Mouse (Mus musculus): ENCODE results near the gene Dtymk. TPM values are rescaled to one million over a fixed set of nuclear protein-coding genes. Genes with fewer than 3 reads are reported as not detected.
A peak's percentile ranks its signal among the peaks of the same experiment; 100 is the strongest.
"Not testable (repeated sequence)": the region's sequence is repeated elsewhere in the genome, so short reads cannot be mapped to it uniquely, and the experiment has no call there.

Gene Dtymk
- polyA plus RNA-seq, 1 experiment from 2014 or later, result 228 TPM

DNA sequence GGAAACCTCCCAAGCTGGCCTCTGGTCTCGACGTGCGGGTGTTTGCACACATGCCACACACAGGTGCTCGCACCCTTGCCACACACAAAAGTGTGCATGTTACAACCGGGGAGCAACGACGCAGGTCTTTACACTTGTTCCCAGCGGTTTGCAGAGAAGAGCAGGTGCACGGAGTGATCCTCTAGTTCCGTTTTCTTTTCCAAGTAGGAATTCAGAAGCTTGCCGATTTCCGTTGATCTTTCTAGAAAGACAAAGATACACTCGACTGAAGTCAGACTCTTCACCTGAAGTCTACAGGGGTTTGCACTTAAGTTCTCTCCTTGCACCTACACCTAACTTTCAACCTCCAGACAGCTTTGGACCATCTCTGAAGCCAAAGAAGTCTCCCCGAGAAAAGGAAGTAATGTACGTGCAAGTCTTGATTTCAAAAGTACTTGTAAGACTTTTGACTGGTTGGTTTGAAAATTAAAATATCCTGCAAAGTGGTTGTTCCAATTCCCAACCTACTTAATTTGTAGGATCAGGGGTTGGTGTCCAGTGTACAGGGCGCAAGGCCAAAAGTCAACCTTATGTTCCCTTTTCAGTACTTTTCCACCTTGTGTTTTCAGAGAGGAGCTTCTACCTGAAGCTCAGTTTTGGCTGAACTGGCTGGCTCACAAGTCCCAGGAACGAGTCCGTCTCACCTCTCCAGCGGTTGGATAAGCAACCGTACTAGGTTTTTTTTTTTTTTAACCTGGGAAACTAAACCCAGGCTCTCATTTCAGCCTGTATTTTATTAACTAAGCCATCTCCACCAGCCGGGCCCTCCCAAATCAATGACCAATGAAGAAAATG lies 847 bp downstream of the Dtymk start:
- H3K4me1 ChIP-seq (replicated peaks), result peaks cover 44% of the 10 kb centered on the region
- DNase-seq (ENCODE audit: low spot score), result no peak
- no peaks in the 10 kb centered on the region for H3K9me3 ChIP-seq
- peak overlapping the region; percentile 88 for H3K4me3 ChIP-seq
- peaks cover 57% of the 10 kb centered on the region for H3K36me3 ChIP-seq
- WGBS, result 78% methylated on average over 21 of the region's 21 CpGs
- peak overlapping the region; percentile 92 for H3K27ac ChIP-seq
- H3K27me3 ChIP-seq (ENCODE audit: insufficient read depth, poor library complexity, severe bottlenecking), result no peaks in the 10 kb centered on the region

DNA sequence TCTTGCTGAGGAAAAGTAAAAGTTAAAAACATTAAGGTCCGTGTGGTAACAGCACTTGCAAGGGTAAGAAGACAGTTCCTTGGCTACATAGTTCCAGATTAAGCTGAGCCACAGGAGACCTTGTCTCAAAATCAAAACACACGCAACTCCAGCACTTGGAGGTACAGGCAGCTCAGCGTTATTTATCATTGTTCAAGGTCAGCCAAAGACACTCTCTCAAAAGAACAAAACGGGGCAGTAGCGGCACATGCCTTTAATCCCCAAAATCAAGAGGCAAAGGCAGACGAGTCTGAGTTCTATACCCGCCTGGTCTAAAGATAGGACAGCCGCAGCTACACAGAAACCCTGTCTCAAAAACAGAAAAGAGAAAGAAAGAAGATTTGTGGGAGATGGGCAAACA lies 5.8 kb downstream of the Dtymk start:
- Histone ChIP-seq H3K4me1 (replicated peaks) (peaks cover 8% of the 10 kb centered on the region), H3K9me3 (peaks cover 4% of the 10 kb centered on the region; the same call in 1 of the 2 replicates), H3K36me3 (peaks cover 99% of the 10 kb centered on the region), H3K27ac (no peak overlapping the region), H3K27me3 (ENCODE audit: insufficient read depth, poor library complexity, severe bottlenecking) (no peaks in the 10 kb centered on the region), H3K4me3 (no peak overlapping the region)
- WGBS, result 93% methylated on average over 8 of the region's 8 CpGs
- DNase-seq (ENCODE audit: low spot score), result no peak

DNA sequence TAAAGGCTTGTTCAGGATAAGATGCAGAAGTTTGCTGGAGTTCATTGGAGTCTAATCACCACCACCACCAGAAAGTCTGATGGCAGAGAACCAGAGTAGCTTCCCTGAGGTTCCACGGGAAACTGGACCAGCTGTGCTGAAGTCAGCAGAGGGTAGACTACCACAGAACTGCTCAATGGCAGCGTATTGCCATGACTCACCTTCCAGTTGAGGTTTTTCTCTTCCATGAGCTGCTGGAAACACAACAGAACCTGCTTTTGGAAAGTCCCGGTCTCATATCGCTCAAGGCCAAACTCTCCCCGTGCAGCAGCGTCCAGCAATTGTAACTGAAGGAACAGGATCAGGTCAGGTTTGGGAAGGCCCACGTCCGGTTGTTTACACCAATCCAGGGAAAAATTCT lies 7.2 kb downstream of the Dtymk start:
- DNase-seq (ENCODE audit: low spot score), result no peak
- peaks cover 100% of the 10 kb centered on the region for H3K36me3 ChIP-seq
- H3K27ac ChIP-seq, result no peak overlapping the region
- no peaks in the 10 kb centered on the region for H3K27me3 ChIP-seq (ENCODE audit: insufficient read depth, poor library complexity, severe bottlenecking)
- H3K4me3 ChIP-seq, result no peak overlapping the region
- peaks cover 5% of the 10 kb centered on the region; the same call in 1 of the 2 replicates for H3K9me3 ChIP-seq
- 0 out of 2 replicates have a peak, but pooled peaks cover 3% of the 10 kb centered on the region for H3K4me1 ChIP-seq (replicated peaks)
- WGBS, result 94% methylated on average over 8 of the region's 8 CpGs

DNA sequence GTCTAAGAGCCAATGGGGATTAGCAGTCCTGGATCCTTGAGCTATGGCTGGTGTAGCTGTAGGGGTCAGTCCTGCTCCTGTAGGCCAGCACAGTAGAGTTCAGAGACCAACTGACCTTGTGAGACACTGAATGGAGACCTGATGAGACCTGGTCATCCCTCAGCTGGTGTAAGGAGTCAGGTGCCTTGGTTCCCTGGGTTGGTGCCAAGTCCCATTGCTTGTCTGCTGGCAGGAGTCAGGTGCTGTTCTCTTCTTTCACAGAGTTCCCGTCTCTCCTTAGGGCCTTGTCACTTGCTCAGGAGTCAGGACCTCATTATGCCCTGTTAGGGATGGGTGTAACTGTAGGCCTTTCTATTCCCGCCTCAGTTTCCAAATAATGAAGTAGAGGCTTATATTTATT lies 14.8 kb downstream of the Dtymk start:
- DNase-seq (ENCODE audit: low spot score), result no peak
- Histone ChIP-seq H3K9me3 (peaks cover 5% of the 10 kb centered on the region; the same call in 1 of the 2 replicates), H3K27me3 (ENCODE audit: insufficient read depth, poor library complexity, severe bottlenecking) (no peaks in the 10 kb centered on the region), H3K36me3 (peaks cover 98% of the 10 kb centered on the region), H3K4me3 (no peak overlapping the region), H3K4me1 (replicated peaks) (no peaks in the 10 kb centered on the region), H3K27ac (no peak overlapping the region)
- 96% methylated on average over 2 of the region's 2 CpGs for WGBS

DNA sequence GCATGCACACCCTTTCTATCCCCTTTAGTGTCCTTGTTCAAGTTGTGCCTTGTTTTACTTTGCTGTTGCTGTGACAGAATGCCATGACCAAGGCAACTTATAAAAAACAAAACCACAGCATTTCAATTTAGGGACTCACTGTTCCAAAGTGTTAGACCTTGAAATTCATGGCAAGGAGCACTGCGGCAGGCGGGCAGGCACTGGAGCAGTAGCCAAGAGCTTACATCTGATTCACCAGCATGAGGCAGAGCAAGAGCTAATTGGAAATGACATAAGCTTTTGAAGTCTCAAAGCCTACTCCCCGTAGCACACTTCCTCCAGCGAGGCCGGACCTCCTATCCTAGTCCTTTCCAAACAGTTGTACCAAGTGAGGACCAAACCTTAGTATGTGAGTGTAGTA lies 25.0 kb downstream of the Dtymk start:
- no peaks in the 10 kb centered on the region for H3K27me3 ChIP-seq (ENCODE audit: insufficient read depth, poor library complexity, severe bottlenecking)
- peaks cover 92% of the 10 kb centered on the region for H3K36me3 ChIP-seq
- H3K4me3 ChIP-seq, result no peak overlapping the region
- WGBS, result 89% methylated on average over 5 of the region's 5 CpGs
- H3K9me3 ChIP-seq, result no peaks in the 10 kb centered on the region
- no peak overlapping the region for H3K27ac ChIP-seq
- H3K4me1 ChIP-seq (replicated peaks), result no peaks in the 10 kb centered on the region
- DNase-seq (ENCODE audit: low spot score), result no peak

DNA sequence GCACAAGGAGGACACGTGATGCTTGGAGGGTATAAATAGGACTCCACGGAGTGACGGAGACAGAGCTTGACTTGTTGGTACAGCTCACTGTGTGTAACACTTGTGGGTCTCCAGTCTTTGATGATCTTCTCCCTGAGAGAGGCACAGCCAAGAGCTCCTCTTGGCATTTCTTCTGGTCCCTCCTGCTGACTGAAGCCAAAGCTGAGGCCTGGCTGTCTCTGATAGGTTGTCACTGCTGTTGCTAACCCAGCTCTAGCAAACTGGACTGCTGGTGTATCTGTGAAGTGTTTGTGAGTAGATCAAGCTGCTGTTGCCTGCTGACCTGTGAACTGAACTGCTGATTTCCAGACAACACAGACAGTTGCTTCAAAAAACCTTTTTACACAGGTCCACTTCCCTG lies 31.8 kb downstream of the Dtymk start:
- H3K27ac ChIP-seq, result no peak overlapping the region
- no peaks in the 10 kb centered on the region for H3K4me1 ChIP-seq (replicated peaks)
- no peak overlapping the region for H3K4me3 ChIP-seq
- no peak for DNase-seq (ENCODE audit: low spot score)
- peaks cover 67% of the 10 kb centered on the region for H3K36me3 ChIP-seq
- H3K27me3 ChIP-seq (ENCODE audit: insufficient read depth, poor library complexity, severe bottlenecking), result no peaks in the 10 kb centered on the region
- WGBS, result 98% methylated on average over 3 of the region's 3 CpGs
- H3K9me3 ChIP-seq, result no peaks in the 10 kb centered on the region

DNA sequence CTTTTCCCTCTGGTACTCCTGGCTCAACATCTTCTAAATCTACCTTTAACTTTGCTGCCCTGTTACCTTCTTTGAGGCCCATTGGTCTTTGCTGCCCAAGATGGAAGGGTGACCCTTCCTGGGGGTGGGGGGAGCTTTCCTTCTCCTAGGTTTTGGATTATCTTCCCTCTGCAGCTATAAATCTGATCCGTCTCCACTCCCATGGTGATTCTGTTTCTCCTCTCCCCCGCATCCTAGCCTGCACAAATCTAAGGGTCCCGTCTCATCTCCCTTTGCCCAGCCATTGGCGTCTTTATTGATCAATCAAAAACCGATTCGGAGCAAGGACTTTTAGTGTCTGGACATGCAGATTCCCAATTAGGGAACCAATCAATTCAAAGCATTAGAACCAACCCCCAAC lies 34.1 kb downstream of the Dtymk start:
- 95% methylated on average over 6 of the region's 6 CpGs for WGBS
- no peaks in the 10 kb centered on the region for H3K4me1 ChIP-seq (replicated peaks)
- no peaks in the 10 kb centered on the region for H3K9me3 ChIP-seq
- no peak for DNase-seq (ENCODE audit: low spot score)
- no peak overlapping the region for H3K4me3 ChIP-seq
- no peaks in the 10 kb centered on the region for H3K27me3 ChIP-seq (ENCODE audit: insufficient read depth, poor library complexity, severe bottlenecking)
- peaks cover 44% of the 10 kb centered on the region for H3K36me3 ChIP-seq
- H3K27ac ChIP-seq, result no peak overlapping the region

DNA sequence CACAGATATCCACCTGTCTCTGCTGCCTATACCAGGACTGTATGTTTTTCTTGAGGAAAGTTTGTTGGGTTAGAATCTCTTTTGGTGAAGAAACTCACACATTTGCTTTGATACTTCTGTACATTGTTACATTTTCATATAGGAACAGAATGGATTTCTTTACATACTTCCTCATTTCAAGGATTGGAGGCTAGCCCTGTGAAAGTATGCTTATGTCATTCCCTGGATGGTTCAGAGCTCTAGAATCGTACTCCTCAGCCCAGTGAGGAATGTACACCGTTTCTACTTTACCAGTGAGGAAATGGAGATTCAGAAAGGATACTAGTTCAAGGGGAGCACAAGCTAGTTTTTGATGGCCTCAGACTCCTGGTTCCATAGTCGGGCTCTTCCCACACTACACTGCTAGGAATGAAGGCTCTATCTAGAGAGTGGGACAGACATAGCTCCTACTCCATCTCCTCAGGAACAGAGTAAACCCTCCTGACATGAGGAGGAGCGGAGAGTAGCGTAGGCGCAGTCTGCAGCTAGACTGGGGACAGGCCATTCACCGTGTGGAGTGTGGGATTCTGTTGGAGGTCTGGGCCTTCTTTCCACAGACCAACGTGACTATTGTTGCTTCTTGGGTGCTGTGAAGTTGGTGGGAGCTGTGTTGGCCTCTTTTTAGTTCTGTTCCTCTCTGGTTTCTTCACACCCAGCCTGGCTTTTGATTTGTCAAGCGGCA lies 36.7 kb downstream of the Dtymk start:
- Histone ChIP-seq H3K36me3 (peaks cover 29% of the 10 kb centered on the region), H3K27ac (no peak overlapping the region), H3K9me3 (no peaks in the 10 kb centered on the region), H3K27me3 (ENCODE audit: insufficient read depth, poor library complexity, severe bottlenecking) (no peaks in the 10 kb centered on the region), H3K4me1 (replicated peaks) (no peaks in the 10 kb centered on the region), H3K4me3 (no peak overlapping the region)
- WGBS, result 95% methylated on average over 9 of the region's 9 CpGs
- no peak for DNase-seq (ENCODE audit: low spot score)

DNA sequence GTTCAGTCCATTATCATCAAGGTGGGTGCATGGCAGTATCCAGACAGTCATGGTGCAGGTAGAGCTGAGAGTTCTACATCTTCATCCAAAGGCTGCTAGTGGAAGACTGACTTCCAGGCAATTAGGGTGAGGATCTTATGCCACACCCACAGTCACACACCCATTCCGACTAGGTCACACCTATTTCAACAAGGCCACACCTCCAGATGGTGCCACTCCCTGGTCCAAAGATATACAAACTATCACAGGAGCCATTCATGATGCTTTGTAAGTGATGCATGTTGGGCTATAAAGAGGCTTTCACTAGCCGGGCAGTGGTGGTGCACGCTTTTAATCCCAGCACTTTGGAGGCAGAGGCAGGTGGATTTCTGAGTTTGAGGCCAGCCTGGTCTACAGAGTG lies 38.2 kb downstream of the Dtymk start:
- H3K27ac ChIP-seq; DNase-seq (ENCODE audit: low spot score); H3K27me3 ChIP-seq (ENCODE audit: insufficient read depth, poor library complexity, severe bottlenecking); H3K4me1 ChIP-seq (replicated peaks); H3K4me3 ChIP-seq; H3K9me3 ChIP-seq: not testable (repeated sequence)
- 95% methylated on average over 3 of the region's 3 CpGs for WGBS
- peaks cover 14% of the 10 kb centered on the region for H3K36me3 ChIP-seq

DNA sequence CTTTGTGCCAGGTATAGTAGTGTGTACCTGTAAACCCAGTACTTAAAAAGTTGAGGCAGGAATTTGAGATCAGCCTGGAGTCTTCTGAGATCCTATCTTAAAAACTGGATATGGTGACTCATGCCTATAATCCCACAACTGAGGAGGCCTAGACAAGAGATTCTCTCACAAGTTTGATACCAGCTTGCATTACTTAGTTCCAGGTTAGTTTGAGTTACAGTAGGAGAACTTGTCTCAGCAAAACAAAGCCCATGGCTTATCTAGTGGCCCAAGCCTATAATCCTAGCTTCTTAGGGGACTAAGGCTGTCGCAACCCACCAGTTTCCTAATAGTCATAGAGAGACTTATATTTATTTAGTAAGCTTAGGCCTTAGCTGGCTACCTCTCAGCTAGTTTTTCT lies 41.7 kb downstream of the Dtymk start:
- H3K9me3 ChIP-seq, result no peaks in the 10 kb centered on the region
- no peak overlapping the region for H3K27ac ChIP-seq
- peaks cover 11% of the 10 kb centered on the region; the same call in 1 of the 2 replicates for H3K4me1 ChIP-seq (replicated peaks)
- no peak for DNase-seq (ENCODE audit: low spot score)
- WGBS, result 97% methylated on average over 1 of the region's 1 CpGs
- H3K36me3 ChIP-seq, result 0 out of 2 replicates have a peak, but pooled peaks cover 3% of the 10 kb centered on the region
- H3K27me3 ChIP-seq (ENCODE audit: insufficient read depth, poor library complexity, severe bottlenecking), result no peaks in the 10 kb centered on the region
- no peak overlapping the region for H3K4me3 ChIP-seq

DNA sequence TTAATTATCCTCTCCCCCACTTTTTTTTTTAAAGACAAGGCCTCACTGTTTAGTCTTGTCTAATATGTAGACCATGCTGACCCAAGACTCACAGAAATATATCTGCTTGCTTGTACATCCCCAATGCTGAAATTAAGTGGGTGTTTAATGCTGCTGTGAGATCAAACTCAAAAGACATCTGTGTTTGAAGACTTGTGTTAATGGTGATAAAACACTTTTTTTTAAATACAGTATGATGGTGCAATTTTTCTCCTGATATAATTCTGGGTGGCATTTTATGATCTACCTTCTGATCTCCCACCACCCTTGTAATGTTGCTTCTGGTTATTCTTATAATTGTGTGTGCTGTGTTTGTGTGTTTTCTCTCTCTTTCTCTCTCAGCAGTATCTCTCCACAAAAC lies 45.6 kb downstream of the Dtymk start:
- Histone ChIP-seq H3K4me3 (peak overlapping the region; percentile 97; the same call in 1 of the 2 replicates), H3K27me3 (ENCODE audit: insufficient read depth, poor library complexity, severe bottlenecking) (no peaks in the 10 kb centered on the region), H3K9me3 (no peaks in the 10 kb centered on the region), H3K36me3 (no peaks in the 10 kb centered on the region), H3K4me1 (replicated peaks) (peaks cover 23% of the 10 kb centered on the region), H3K27ac (no peak overlapping the region)
- DNase-seq (ENCODE audit: low spot score), result no peak

DNA sequence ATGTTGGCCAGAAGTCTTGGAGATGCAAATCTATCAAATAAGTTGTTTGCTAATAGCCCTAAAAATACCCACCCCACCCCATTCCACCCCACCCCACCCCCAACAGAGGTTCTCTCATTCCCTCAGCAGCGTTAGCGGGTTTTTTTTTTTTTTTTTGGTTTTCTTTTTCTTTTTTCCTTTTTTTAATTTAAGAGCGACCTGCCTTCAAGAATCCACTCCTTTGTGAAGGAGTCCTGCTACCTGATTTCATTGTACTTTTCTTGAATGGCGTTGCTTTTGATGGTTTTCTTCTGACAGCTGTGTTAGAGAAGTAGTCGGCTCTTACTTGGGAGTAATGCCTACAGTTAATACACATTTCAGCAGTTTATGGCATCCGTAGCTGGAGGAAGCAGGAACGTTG lies 46.1 kb downstream of the Dtymk start:
- H3K36me3 ChIP-seq, result peaks cover 3% of the 10 kb centered on the region
- H3K4me1 ChIP-seq (replicated peaks), result peaks cover 23% of the 10 kb centered on the region
- DNase-seq (ENCODE audit: low spot score), result no peak
- no peaks in the 10 kb centered on the region for H3K9me3 ChIP-seq
- H3K27ac ChIP-seq, result 0 out of 2 replicates have a peak overlapping the region, but pooled peaks have one; percentile 94
- H3K4me3 ChIP-seq, result peak overlapping the region; percentile 97
- 38% methylated on average over 7 of the region's 7 CpGs for WGBS
- H3K27me3 ChIP-seq (ENCODE audit: insufficient read depth, poor library complexity, severe bottlenecking), result no peaks in the 10 kb centered on the region

DNA sequence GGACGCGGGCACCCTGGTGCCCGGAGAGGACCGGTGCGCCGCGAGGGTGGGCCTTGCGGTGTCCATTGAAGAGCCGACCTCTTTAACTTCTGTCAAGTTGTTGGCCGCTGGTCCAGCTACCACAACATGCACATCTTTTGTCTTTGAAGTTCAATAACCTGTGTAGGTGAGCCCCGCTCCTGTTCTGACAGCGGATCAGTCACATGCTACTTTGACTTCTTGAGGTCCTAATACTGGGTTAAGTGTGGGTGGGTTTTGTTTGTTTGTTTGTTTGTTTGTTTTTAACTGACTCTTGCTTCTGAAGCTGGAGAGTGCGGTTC lies 46.5 kb downstream of the Dtymk start:
- WGBS, result under 1% methylated on average over 13 of the region's 13 CpGs
- H3K4me3 ChIP-seq, result peak overlapping the region; percentile 97
- DNase-seq (ENCODE audit: low spot score), result no peak
- no peaks in the 10 kb centered on the region for H3K9me3 ChIP-seq
- H3K36me3 ChIP-seq, result peaks cover 6% of the 10 kb centered on the region
- no peaks in the 10 kb centered on the region for H3K27me3 ChIP-seq (ENCODE audit: insufficient read depth, poor library complexity, severe bottlenecking)
- peaks cover 23% of the 10 kb centered on the region for H3K4me1 ChIP-seq (replicated peaks)
- H3K27ac ChIP-seq, result peak overlapping the region; percentile 94
